Mouse (Mus musculus) R1 (cell line): Measurements from ENCODE around the gene Olfr1497.

Experiments used
- DNase-seq: peaks from one replicate; pipeline ENCODE4 v3.0.0-alpha.2; 2018; ENCODE audit warnings: low read depth, low spot score

Gene Olfr1497

DNA sequence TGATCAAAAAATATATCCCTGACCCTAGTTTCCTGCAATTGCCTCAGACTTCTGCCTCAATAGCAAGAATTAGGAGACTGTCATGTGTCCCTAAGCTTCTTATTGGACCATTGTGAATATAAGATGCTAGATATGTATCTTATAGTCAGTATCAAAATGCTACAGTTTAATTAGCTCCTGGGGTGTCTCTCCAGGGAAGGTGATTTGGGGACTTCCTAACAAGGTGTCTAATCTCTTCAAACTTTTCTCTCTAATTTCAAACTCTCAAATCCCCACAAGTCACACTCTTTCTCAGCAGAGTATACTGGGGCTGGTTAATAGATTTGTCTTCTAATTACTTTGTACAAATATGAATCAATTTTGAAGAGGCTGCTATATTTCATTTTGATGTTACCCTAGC is at the start of gene Olfr1497:
Gene Olfr1497 (minus strand): TSS at position 101 of the 400 bp plus-strand sequence.
- no peak for DNase-seq

- no peak for DNase-seq
Observed at GRCm38 (mm10) chr19:13830388-13830787, 32.4 kb upstream of the Olfr1497 start, which contains the start of gene Olfr1500. Olfr1500 (minus strand) TSS chr19:13830488.

DNA sequence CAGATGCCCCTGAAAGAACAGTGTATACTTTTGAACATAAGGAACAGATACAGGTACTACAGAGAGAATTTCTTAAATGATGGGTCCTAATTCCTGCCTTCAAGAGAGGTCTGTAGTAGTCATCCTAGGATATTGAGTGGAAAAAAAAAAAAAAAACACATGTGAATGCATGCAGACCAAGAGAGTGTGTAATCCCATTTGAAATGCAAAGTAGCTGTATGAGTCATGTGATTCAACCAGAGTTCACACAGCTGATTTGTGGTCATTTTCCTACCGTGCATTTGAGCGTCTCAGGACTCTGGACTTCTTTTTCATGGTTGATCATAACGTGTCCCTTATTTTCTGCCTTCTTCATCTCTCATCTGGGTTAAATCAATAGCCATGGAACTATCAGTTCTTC is 30.4 kb upstream of the Olfr1497 start:
- no peak for DNase-seq

- DNase-seq, result no peak
Observed at GRCm38 (mm10) chr19:13820847-13821246, 22.8 kb upstream of the Olfr1497 start.

- no peak for DNase-seq
Observed at GRCm38 (mm10) chr19:13819347-13819746, 21.3 kb upstream of the Olfr1497 start, which contains the start of gene Olfr1499. Olfr1499 (minus strand) TSS chr19:13819447.

GRCm38 (mm10) chr19:13818827-13819226 is 20.8 kb upstream of the Olfr1497 start:
- DNase-seq, result peak; percentile 53

- peak; percentile 47 for DNase-seq
Observed at GRCm38 (mm10) chr19:13812823-13813222, 14.8 kb upstream of the Olfr1497 start.

DNA sequence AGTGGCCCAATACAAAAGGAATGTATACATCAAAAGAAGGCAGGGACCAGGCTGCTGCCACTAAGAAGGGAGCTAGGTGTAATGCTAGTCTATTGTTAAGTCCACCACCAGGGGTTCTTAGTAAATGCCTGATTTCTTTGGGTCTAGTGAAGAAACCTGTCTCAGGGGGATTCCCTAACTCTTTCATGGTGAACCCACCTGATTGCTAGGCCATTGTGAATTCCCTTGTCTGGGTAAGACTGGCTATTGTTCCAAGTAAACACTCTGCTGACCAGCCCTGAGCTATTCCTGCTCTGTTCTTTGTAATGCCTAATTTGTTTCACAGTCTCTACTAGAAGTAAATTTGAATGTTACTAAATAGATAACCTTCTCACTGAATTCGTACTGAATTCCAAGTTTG is 7.5 kb upstream of the Olfr1497 start:
- peak; percentile 84 for DNase-seq

DNA sequence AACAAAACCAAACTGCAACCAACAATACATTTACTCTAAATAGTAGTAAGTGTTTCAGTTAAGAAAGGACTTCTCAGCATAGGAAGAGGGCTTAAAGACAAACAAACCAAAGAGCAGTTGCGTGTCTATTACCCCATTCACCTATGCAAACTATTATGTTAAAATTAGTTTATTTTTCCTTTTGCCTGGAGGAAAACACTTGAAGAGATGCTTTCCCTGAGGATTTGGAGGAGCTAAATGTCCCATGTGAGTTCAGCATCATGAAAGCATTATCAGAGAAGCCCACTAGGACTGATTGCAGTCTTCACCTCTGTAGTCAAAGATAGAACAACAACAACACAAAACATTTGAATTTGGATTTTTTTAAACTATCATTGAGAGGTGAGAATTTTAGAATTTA is 20.4 kb downstream of the Olfr1497 start, which contains the start of gene Olfr1496:
Gene Olfr1496 (plus strand): TSS at position 301 of the 400 bp plus-strand sequence.
- no peak for DNase-seq

- DNase-seq, result peak; percentile 61
Observed at GRCm38 (mm10) chr19:13768565-13769276, 29.3 kb downstream of the Olfr1497 start.

DNA sequence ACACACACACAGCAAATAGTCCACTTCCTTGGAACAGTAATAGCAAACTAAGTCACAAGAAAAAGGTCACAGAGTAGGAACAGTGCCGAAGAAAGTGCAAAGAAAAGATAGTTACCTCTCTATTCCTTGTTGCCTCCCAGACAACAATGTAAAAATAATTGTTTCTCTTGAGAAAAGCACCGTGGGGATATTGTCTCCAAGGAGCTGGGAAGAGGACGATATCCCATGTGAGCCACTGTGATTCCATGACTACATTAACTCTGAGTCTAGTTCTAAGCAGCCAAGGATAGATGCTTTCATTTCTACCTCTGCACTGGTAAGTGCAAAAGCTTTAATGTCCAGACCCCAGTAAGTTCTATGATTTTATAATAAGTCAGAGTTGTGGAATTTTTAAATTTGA is 33.7 kb downstream of the Olfr1497 start, which contains the start of gene Olfr1495:
Gene Olfr1495 (plus strand): TSS at position 301 of the 400 bp plus-strand sequence.
- DNase-seq, result no peak

- DNase-seq, result no peak
Observed at GRCm38 (mm10) chr19:13749366-13749765, 48.6 kb downstream of the Olfr1497 start.
